Mouse (Mus musculus) midbrain, embryonic 16.5 days (tissue): ENCODE measurements at regions not wholly inside any gene's neighbourhood (a gene's known extent, or its start where the extent isn't known, plus 50 kb on each side); places are given as distances from the start of the nearest gene placed in this dataset.
"Not testable (repeated sequence)": the region's sequence is repeated elsewhere in the genome, so short reads cannot be mapped to it uniquely, and the experiment has no call there.

Experiments used
- ATAC-seq: fragments of 200-750 bp; cut with Nextera tagmentation; 2 replicates; pipeline ENCODE4 v1.8.0; 2017; ENCODE audit warnings: moderate TSS enrichment
- H3K27ac ChIP-seq: fragments of 300-500 bp; sonication (generic); 2 replicates; pipeline ENCODE4 v1.5.1; 2014; ENCODE audit warnings: mild to moderate bottlenecking, low read length, mixed read lengths
- H3K27me3 ChIP-seq: fragments of 300-500 bp; sonication (generic); 2 replicates; pipeline ENCODE4 v1.6.1; 2014; ENCODE audit warnings: low read depth, low read length, mixed read lengths; ENCODE audit not compliant: control insufficient read depth, insufficient read depth
- H3K36me3 ChIP-seq: fragments of 300-500 bp; sonication (generic); 2 replicates; pipeline ENCODE4 v1.6.1; 2014; ENCODE audit warnings: mild to moderate bottlenecking, low read length, moderate library complexity, mixed read lengths; ENCODE audit not compliant: control insufficient read depth, insufficient read depth
- H3K4me1 ChIP-seq: fragments of 300-500 bp; sonication (generic); 2 replicates; pipeline ENCODE4 v1.6.1; 2014; ENCODE audit warnings: mild to moderate bottlenecking, low read length, mixed read lengths; ENCODE audit not compliant: control insufficient read depth, insufficient read depth
- H3K4me2 ChIP-seq: fragments of 300-500 bp; sonication (generic); 2 replicates; pipeline ENCODE4 v1.6.1; 2014; ENCODE audit warnings: mild to moderate bottlenecking, low read length, mixed read lengths
- H3K4me3 ChIP-seq: fragments of 300-500 bp; sonication (generic); 2 replicates; pipeline ENCODE4 v1.5.1; 2014; ENCODE audit warnings: low read depth, mild to moderate bottlenecking, low read length, moderate library complexity, mixed read lengths
- H3K9ac ChIP-seq: fragments of 300-500 bp; sonication (generic); 2 replicates; pipeline ENCODE4 v1.6.1; 2014; ENCODE audit warnings: low read depth, low read length, mixed read lengths
- H3K9me3 ChIP-seq: fragments of 300-500 bp; sonication (generic); replicated peaks from 2 replicates; pipeline ENCODE4 v1.6.1; 2014; ENCODE audit warnings: mild to moderate bottlenecking, low read length, mixed read lengths; ENCODE audit not compliant: control insufficient read depth, poor library complexity, severe bottlenecking
- WGBS: fragments of 180-500 bp; shearing (Covaris S2); extraction: QIAGEN DNeasy Blood & Tissue Kit; methylation state at CpG from one replicate; pipeline ENCODE4 v1.1.7; 2014; 5-methylcytosine and 5-hydroxymethylcytosine counted together

- peaks cover 11% of the 10 kb centered on the region for H3K4me1 ChIP-seq
- ATAC-seq, H3K27me3 ChIP-seq, H3K9ac ChIP-seq, H3K36me3 ChIP-seq, H3K4me2 ChIP-seq, H3K9me3 ChIP-seq, H3K4me3 ChIP-seq, H3K27ac ChIP-seq: not testable (repeated sequence)
- 88% methylated on average over 4 of the region's 4 CpGs for WGBS
Measured at GRCm38 (mm10) chr6:22789731-22790130, 85.6 kb upstream of the Ptprz1 start.

DNA sequence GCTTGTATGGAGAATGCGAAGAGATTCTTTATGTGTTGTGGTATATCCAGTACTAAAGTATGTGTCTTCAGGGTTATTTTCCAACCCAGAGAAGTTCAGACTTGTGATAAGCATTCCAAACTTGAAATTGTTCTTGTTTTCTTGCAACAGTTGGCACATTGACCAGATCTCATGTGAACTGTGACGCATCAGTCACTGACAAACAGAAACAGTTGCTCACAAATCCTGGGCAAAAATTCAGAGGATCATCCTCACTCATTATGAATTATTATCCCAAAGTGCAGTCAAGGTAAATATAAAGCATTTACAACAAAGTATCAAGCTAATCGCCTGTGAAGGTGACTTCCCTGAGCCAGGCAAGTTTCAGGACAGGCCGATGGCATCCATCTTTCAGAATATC lies 83.5 kb upstream of the Ptprz1 start:
- Histone ChIP-seq H3K4me1 (peaks cover 18% of the 10 kb centered on the region), H3K9me3 (no peaks in the 10 kb centered on the region), H3K4me3 (no peak overlapping the region), H3K36me3 (no peaks in the 10 kb centered on the region), H3K9ac (no peak overlapping the region), H3K27ac (no peak overlapping the region), H3K27me3 (no peaks in the 10 kb centered on the region), H3K4me2 (no peak overlapping the region)
- no peak for ATAC-seq
- WGBS, result 96% methylated on average over 4 of the region's 4 CpGs

- WGBS, result 84% methylated on average over 3 of the region's 3 CpGs
- Histone ChIP-seq H3K36me3 (no peaks in the 10 kb centered on the region), H3K9ac (no peak overlapping the region), H3K9me3 (no peaks in the 10 kb centered on the region), H3K4me3 (no peak overlapping the region), H3K4me1 (peaks cover 18% of the 10 kb centered on the region), H3K4me2 (no peak overlapping the region), H3K27ac (no peak overlapping the region), H3K27me3 (no peaks in the 10 kb centered on the region)
- ATAC-seq, result no peak
Measured at GRCm38 (mm10) chr6:22792601-22793000, 82.7 kb upstream of the Ptprz1 start.

- ATAC-seq, result peak; percentile 88
- Histone ChIP-seq H3K4me1 (peaks cover 18% of the 10 kb centered on the region), H3K9ac (peak overlapping the region; percentile 36), H3K4me2 (peak overlapping the region; percentile 32), H3K36me3 (no peaks in the 10 kb centered on the region), H3K9me3 (no peaks in the 10 kb centered on the region), H3K4me3 (no peak overlapping the region), H3K27me3 (no peaks in the 10 kb centered on the region), H3K27ac (peak overlapping the region; percentile 75)
- WGBS, result 4% methylated on average over 12 of the region's 12 CpGs
Measured at GRCm38 (mm10) chr6:22794071-22794721, 81.1 kb upstream of the Ptprz1 start.

GRCm38 (mm10) chr6:22794755-22795154 lies 80.5 kb upstream of the Ptprz1 start:
- peaks cover 18% of the 10 kb centered on the region for H3K4me1 ChIP-seq
- H3K9ac ChIP-seq, result no peak overlapping the region
- peak; percentile 77 for ATAC-seq
- no peaks in the 10 kb centered on the region for H3K9me3 ChIP-seq
- H3K4me2 ChIP-seq, result peak overlapping the region; percentile 32
- peak overlapping the region; percentile 75 for H3K27ac ChIP-seq
- no peaks in the 10 kb centered on the region for H3K27me3 ChIP-seq
- WGBS, result 18% methylated on average over 3 of the region's 3 CpGs
- H3K4me3 ChIP-seq, result no peak overlapping the region
- no peaks in the 10 kb centered on the region for H3K36me3 ChIP-seq

- H3K27ac ChIP-seq, result peak overlapping the region; percentile 78
- WGBS, result 9% methylated on average over 6 of the region's 6 CpGs
- no peaks in the 10 kb centered on the region for H3K9me3 ChIP-seq
- H3K36me3 ChIP-seq, result no peaks in the 10 kb centered on the region
- peak; percentile 52 for ATAC-seq
- H3K4me1 ChIP-seq, result peaks cover 18% of the 10 kb centered on the region
- H3K4me2 ChIP-seq, result no peak overlapping the region
- H3K9ac ChIP-seq, result 0 out of 2 replicates have a peak overlapping the region, but pooled peaks have one; percentile 14
- H3K4me3 ChIP-seq, result no peak overlapping the region
- H3K27me3 ChIP-seq, result no peaks in the 10 kb centered on the region
Measured at GRCm38 (mm10) chr6:22795291-22795860, 79.9 kb upstream of the Ptprz1 start.

- H3K27me3 ChIP-seq, result no peaks in the 10 kb centered on the region
- H3K4me3 ChIP-seq, result no peak overlapping the region
- no peak for ATAC-seq
- H3K9ac ChIP-seq, result no peak overlapping the region
- no peak overlapping the region for H3K4me2 ChIP-seq
- no peaks in the 10 kb centered on the region for H3K36me3 ChIP-seq
- H3K9me3 ChIP-seq, result no peaks in the 10 kb centered on the region
- H3K27ac ChIP-seq, result no peak overlapping the region
- H3K4me1 ChIP-seq, result no peaks in the 10 kb centered on the region; the same call in 1 of the 2 replicates
- WGBS, result 46% methylated on average over 3 of the region's 3 CpGs
Measured at GRCm38 (mm10) chr6:22801908-22802307, 73.4 kb upstream of the Ptprz1 start.

DNA sequence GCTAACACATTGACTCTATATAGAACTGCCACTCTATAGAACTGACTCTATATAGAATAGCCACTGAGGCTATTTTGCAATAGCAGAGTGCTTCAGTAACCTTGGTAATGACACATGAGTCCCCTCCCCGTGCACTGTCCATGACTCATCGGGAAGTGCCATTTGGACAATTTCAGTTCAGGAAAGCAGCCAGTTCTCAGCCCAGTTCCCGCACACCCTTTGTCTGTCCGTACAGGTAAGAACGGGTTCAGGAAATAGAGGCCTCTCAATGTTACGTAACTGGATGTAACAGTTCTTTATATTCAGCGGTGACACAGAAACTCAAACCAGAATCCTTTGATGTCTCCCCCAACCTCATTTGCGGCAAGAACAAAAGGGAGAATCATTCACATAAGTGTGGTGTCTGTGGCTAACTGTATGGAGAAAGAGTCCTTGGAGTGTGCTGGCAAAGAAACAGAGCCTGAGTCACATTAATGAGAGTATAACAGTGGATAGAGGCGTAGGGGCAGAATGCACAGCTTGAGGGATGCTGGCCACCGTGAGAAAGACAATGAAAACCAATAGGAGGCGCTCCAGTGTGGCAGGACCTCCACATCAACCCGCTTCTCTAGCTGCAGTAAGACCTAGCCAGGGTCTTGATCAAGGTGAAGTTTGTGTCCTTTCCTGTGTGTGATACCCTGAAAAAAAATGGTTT lies 72.8 kb upstream of the Ptprz1 start:
- peak; percentile 76 for ATAC-seq
- H3K36me3 ChIP-seq, result no peaks in the 10 kb centered on the region
- no peak overlapping the region for H3K4me3 ChIP-seq
- H3K4me1 ChIP-seq, result no peaks in the 10 kb centered on the region; the same call in 1 of the 2 replicates
- no peaks in the 10 kb centered on the region for H3K27me3 ChIP-seq
- no peaks in the 10 kb centered on the region for H3K9me3 ChIP-seq
- H3K9ac ChIP-seq, result no peak overlapping the region
- 53% methylated on average over 12 of the region's 12 CpGs for WGBS
- H3K27ac ChIP-seq, result no peak overlapping the region
- no peak overlapping the region for H3K4me2 ChIP-seq

DNA sequence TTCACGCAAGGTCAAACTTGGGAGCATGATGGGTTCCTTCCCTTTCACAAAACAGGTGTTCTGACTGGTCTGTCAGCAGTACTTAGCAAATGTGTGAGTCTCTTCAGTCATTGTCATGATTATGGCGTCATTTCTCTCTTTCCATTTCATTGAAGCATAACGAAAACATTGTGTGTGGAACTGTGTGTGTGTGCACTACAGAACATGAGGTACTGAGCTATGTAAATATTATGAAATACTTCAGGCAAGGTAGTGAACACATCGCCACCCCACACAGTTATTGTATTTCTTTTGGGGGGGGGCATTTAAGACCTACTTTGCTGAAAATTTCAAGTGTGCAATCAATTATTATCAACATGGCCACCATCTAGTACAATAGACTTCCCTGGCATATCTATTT lies 71.4 kb upstream of the Ptprz1 start:
- H3K9ac ChIP-seq, result no peak overlapping the region
- 89% methylated on average over 4 of the region's 4 CpGs for WGBS
- H3K4me2 ChIP-seq, result no peak overlapping the region
- H3K4me3 ChIP-seq, result no peak overlapping the region
- no peak for ATAC-seq
- no peaks in the 10 kb centered on the region for H3K9me3 ChIP-seq
- H3K27me3 ChIP-seq, result no peaks in the 10 kb centered on the region
- no peaks in the 10 kb centered on the region for H3K36me3 ChIP-seq
- H3K4me1 ChIP-seq, result no peaks in the 10 kb centered on the region; the same call in 1 of the 2 replicates
- H3K27ac ChIP-seq, result no peak overlapping the region
